Mouse (Mus musculus) heart, adult 2 months (tissue): ENCODE data around the gene Tcaim. TPM values are rescaled to one million over a fixed set of nuclear protein-coding genes. Genes with fewer than 3 reads are reported as not detected.

ENCODE experiments used
- DNase-seq, 2 experiments: peaks; one replicate each; pipeline ENCODE4 v3.0.0; 2021
- H3K27ac ChIP-seq: fragments of 200-600 bp; 2 replicates; pipeline ENCODE4 v1.8.1; 2022
- H3K27me3 ChIP-seq: fragments of 200-500 bp; 2 replicates; pipeline ENCODE4 v1.6.1; 2012; ENCODE audit warnings: mild to moderate bottlenecking, low read length, inconsistent platforms, mixed read lengths; ENCODE audit not compliant: control insufficient read depth, insufficient read depth
- H3K36me3 ChIP-seq: fragments of 200-500 bp; 2 replicates; pipeline ENCODE4 v1.6.1; 2012; ENCODE audit warnings: low read length, inconsistent platforms; ENCODE audit not compliant: control insufficient read depth, insufficient read depth
- H3K4me1 ChIP-seq: fragments of 200-500 bp; 2 replicates; pipeline ENCODE4 v1.6.1; 2011; ENCODE audit warnings: low read length; ENCODE audit not compliant: control insufficient read depth, insufficient read depth
- H3K4me3 ChIP-seq: fragments of 200-600 bp; 2 replicates; pipeline ENCODE4 v1.8.1; 2022
- H3K79me2 ChIP-seq: fragments of 200-500 bp; replicated peaks from 2 replicates; pipeline ENCODE4 v1.6.1; 2012; ENCODE audit warnings: mild to moderate bottlenecking, inconsistent platforms, low read length, moderate library complexity, mixed read lengths; ENCODE audit not compliant: control insufficient read depth, insufficient read depth
- H3K9ac ChIP-seq: fragments of 200-500 bp; 2 replicates; pipeline ENCODE4 v1.6.1; 2012; ENCODE audit warnings: low read depth, mild to moderate bottlenecking, control low read depth, inconsistent platforms, low read length, mixed read lengths
- CTCF ChIP-seq: fragments of 200-600 bp; IDR thresholded peaks from 2 replicates; pipeline ENCODE4 v1.8.1; 2022; ENCODE audit warnings: antibody characterized with exemption, mild to moderate bottlenecking, moderate library complexity
- EP300 ChIP-seq: fragments of 200-500 bp; IDR thresholded peaks from 2 replicates; pipeline ENCODE4 v1.6.1; 2011; ENCODE audit warnings: low read depth, low read length, control low read depth; ENCODE audit not compliant: insufficient read depth
- POLR2A ChIP-seq: fragments of 200-500 bp; IDR thresholded peaks from 2 replicates; pipeline ENCODE4 v1.6.1; 2011; ENCODE audit warnings: mild to moderate bottlenecking, low read depth, low read length, control low read depth; ENCODE audit not compliant: insufficient read depth
- WGBS: fragments of 180-500 bp; shearing (Covaris S2); methylation state at CpG from one replicate; pipeline ENCODE4 v1.1.7; 2018; 5-methylcytosine and 5-hydroxymethylcytosine counted together
- intact Hi-C: fragments of 180-260 bp; cut with DNase I; formaldehyde crosslinking; loops from one replicate; pipeline ENCODE4 v1.15.1; 2025
- polyA plus RNA-seq: library from polyadenylated mRNA; depleted of rRNA; stranded (reverse); fragments of >200 nt; gene quantifications from 2 replicates; pipeline ENCODE4 v1.2.3, GENCODE M21; 2012
- total RNA-seq, 2 experiments: library from RNA; stranded (reverse); gene quantifications; 2 replicates each; pipeline ENCODE4 v1.2.3; 2021

Tcaim gene
- total and polyA plus RNA-seq, 3 experiments: 20.4 to 56.5 (median 46.9) TPM

DNA sequence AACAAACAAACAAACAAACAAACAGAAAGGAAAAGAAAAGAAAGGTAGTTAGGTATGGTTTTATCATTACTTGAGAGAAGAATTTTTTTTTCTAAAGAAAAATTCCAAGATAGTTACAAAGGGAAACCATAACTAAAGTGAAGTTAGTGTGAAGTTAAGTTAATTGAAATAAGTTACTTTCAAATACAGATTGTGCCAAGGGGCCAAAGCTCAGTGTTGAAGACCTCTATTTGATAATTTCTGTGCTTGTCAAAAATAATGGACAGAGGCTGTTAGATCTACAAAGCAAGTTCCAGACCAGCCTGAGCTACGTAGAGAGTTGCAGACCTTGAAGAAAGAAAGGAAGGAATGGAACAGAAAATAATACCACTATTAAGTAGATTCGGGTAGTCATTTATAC, 1.8 kb downstream of the Tcaim start:
- TF ChIP-seq POLR2A: no peak
- TF ChIP-seq EP300: no peak
- no peak for TF ChIP-seq CTCF
- WGBS: 91% methylated on average over 2 of the region's 2 CpGs
- no peak for DNase-seq
- no peak overlapping the region for H3K9ac ChIP-seq
- H3K36me3 ChIP-seq: peaks cover 26% of the 10 kb centered on the region
- no peak overlapping the region for H3K27ac ChIP-seq
- H3K4me1 ChIP-seq: peaks cover 6% of the 10 kb centered on the region
- intact Hi-C loops: loop anchor here (5.0 kb wide), 1 partner anchor 45 kb away; no protein-coding TSS in a partner anchor
- no peak overlapping the region for H3K4me3 ChIP-seq
- H3K79me2 ChIP-seq: no peaks in the 10 kb centered on the region
- H3K27me3 ChIP-seq: no peaks in the 10 kb centered on the region

DNA sequence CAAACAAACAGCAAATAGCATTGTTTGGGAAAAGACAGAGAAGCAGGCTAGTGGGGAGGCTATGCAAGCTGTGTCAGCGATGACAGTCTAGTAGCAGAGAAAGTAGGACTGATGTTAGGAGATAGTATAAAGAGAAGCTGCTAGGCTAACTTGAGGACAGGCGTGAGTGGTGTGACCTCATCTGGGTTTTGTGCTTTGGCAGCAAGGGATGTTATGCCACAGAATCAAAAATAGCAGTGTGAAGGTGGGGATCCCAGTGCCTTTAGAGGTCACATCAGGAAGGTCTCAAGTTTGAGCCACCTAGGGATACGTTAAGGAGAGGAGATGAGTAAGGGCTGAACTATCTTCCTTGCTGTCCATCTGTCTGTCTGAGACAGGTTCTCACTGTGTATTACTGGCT, 4.9 kb downstream of the Tcaim start:
- peak; percentile 88 for TF ChIP-seq EP300
- TF ChIP-seq POLR2A: no peak
- Histone ChIP-seq H3K4me3 (no peak overlapping the region), H3K9ac (no peak overlapping the region), H3K27me3 (no peaks in the 10 kb centered on the region), H3K36me3 (peaks cover 30% of the 10 kb centered on the region), H3K79me2 (no peaks in the 10 kb centered on the region), H3K4me1 (peaks cover 4% of the 10 kb centered on the region), H3K27ac (peak overlapping the region; percentile 67)
- DNase-seq: peak in 1 of 2 experiments; percentile 59
- WGBS: 42% methylated on average over 3 of the region's 3 CpGs
- intact Hi-C loops: no loop called here

DNA sequence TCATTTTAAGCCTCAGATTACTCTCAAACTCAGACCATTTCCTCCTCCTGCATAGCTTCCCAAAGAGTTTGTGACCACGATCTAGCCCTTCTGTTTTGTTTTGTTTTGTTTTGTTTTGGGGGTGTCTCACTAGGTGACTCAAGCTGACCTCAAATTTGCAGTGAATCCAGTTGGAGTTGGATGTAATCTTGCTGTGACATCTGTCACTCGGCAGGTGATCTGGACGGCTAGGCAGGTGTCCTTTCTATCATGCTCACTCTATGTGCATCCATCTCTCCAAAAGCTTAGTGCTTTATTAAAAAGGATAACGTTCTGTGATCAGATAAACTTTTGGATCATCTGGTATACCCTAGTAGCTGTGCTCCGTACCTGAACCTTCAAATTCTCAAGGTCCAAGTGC, 7.0 kb downstream of the Tcaim start:
- Histone ChIP-seq H3K27me3 (no peaks in the 10 kb centered on the region), H3K79me2 (no peaks in the 10 kb centered on the region), H3K4me3 (no peak overlapping the region), H3K27ac (no peak overlapping the region), H3K4me1 (peaks cover 3% of the 10 kb centered on the region; the same call in 1 of the 2 replicates), H3K9ac (no peak overlapping the region), H3K36me3 (peaks cover 25% of the 10 kb centered on the region)
- intact Hi-C loops: no loop called here
- 88% methylated on average over 5 of the region's 5 CpGs for WGBS
- DNase-seq: no peak
- TF ChIP-seq CTCF: no peak
- TF ChIP-seq EP300: no peak

DNA sequence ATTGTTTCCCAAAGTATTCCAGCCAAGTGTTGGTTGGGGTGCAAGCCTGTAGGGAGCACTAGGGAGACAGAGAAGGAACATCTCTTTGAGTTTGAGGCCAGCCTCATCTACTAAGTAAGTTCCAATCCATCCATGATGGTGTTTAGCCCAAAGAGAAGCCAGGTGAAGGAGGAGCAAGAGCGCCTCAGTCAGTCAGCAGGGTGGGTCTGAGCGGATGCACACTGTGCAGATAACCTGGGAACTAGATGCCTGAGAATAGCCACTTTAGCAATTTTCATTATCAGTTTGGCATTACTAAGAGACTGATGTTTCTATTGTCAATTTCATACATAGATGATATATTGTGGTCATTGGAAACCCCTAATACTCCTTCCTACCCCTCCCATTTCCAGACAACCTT, 9.4 kb downstream of the Tcaim start:
- 99% methylated on average over 2 of the region's 2 CpGs for WGBS
- intact Hi-C loops: no loop called here

GRCm38 (mm10) chr9:122815239-122815851, 10.0 kb downstream of the Tcaim start:
- Histone ChIP-seq H3K27me3 (no peaks in the 10 kb centered on the region), H3K79me2 (no peaks in the 10 kb centered on the region), H3K4me1 (no peaks in the 10 kb centered on the region), H3K9ac (no peak overlapping the region), H3K27ac (no peak overlapping the region), H3K36me3 (peaks cover 11% of the 10 kb centered on the region), H3K4me3 (no peak overlapping the region)
- no peak for DNase-seq
- TF ChIP-seq EP300 (no peak), POLR2A (no peak), CTCF (no peak)
- WGBS: 77% methylated on average over 4 of the region's 4 CpGs
- intact Hi-C loops: no loop called here

More for the DNA sequence above, 9.4 kb downstream of the Tcaim start:
- Histone ChIP-seq H3K4me1 (no peaks in the 10 kb centered on the region), H3K79me2 (no peaks in the 10 kb centered on the region), H3K36me3 (peaks cover 15% of the 10 kb centered on the region), H3K9ac (no peak overlapping the region), H3K4me3 (no peak overlapping the region), H3K27ac (no peak overlapping the region), H3K27me3 (no peaks in the 10 kb centered on the region)
- no peak for TF ChIP-seq POLR2A
- TF ChIP-seq EP300: no peak
- TF ChIP-seq CTCF: no peak
- DNase-seq: no peak

GRCm38 (mm10) chr9:122823374-122824017, 18.2 kb downstream of the Tcaim start:
- 83% methylated on average over 5 of the region's 5 CpGs for WGBS
- Histone ChIP-seq H3K36me3 (peaks cover 2% of the 10 kb centered on the region; the same call in 1 of the 2 replicates), H3K79me2 (no peaks in the 10 kb centered on the region), H3K4me3 (no peak overlapping the region), H3K27ac (no peak overlapping the region), H3K9ac (no peak overlapping the region), H3K27me3 (no peaks in the 10 kb centered on the region), H3K4me1 (no peaks in the 10 kb centered on the region)
- DNase-seq: no peak
- TF ChIP-seq POLR2A: no peak
- intact Hi-C loops: no loop called here
